Mouse (Mus musculus) intestine, postnatal 0 days (tissue): Measurements from ENCODE around the gene Ppp4r4. TPM values are rescaled to one million over a fixed set of nuclear protein-coding genes. Genes with fewer than 3 reads are reported as not detected.

Experiments used
- ATAC-seq: fragments of 200-750 bp; cut with Nextera tagmentation; 2 replicates; pipeline ENCODE4 v1.8.0; 2017; ENCODE audit warnings: mild to moderate bottlenecking, moderate TSS enrichment, moderate library complexity
- H3K27ac ChIP-seq: fragments of 300-500 bp; sonication (generic); 2 replicates; pipeline ENCODE4 v1.5.1; 2014; ENCODE audit warnings: mild to moderate bottlenecking, low read depth, low read length, moderate library complexity
- H3K27me3 ChIP-seq: fragments of 300-500 bp; sonication (generic); replicated peaks from 2 replicates; pipeline ENCODE4 v1.6.1; 2014; ENCODE audit warnings: low read length, mixed read lengths; ENCODE audit not compliant: control insufficient read depth, insufficient read depth
- H3K36me3 ChIP-seq: fragments of 300-500 bp; sonication (generic); 2 replicates; pipeline ENCODE4 v1.6.1; 2014; ENCODE audit warnings: mild to moderate bottlenecking, moderate library complexity; ENCODE audit not compliant: control insufficient read depth, insufficient read depth
- H3K4me1 ChIP-seq: fragments of 300-500 bp; sonication (generic); replicated peaks from 2 replicates; pipeline ENCODE4 v1.6.1; 2014; ENCODE audit warnings: antibody characterized with exemption, low read length, mixed read lengths; ENCODE audit not compliant: control insufficient read depth, insufficient read depth
- H3K4me2 ChIP-seq: fragments of 300-500 bp; sonication (generic); replicated peaks from 2 replicates; pipeline ENCODE4 v1.6.1; 2014; ENCODE audit warnings: low read depth, mild to moderate bottlenecking, moderate library complexity
- H3K4me3 ChIP-seq: fragments of 300-500 bp; sonication (generic); 2 replicates; pipeline ENCODE4 v1.5.1; 2014; ENCODE audit warnings: low read depth, low read length
- H3K9ac ChIP-seq: fragments of 300-500 bp; sonication (generic); 2 replicates; pipeline ENCODE4 v1.6.1; 2014; ENCODE audit warnings: mild to moderate bottlenecking, low read depth, low read length
- H3K9me3 ChIP-seq: fragments of 300-500 bp; sonication (generic); 2 replicates; pipeline ENCODE4 v1.6.1; 2016; ENCODE audit warnings: mixed run types; ENCODE audit not compliant: control insufficient read depth
- CTCF ChIP-seq: sonication (generic); IDR thresholded peaks from 2 replicates; pipeline ENCODE4 v1.5.1; 2016; ENCODE audit warnings: low read depth, mild to moderate bottlenecking, control low read depth, antibody characterized with exemption, moderate library complexity
- WGBS: fragments of 180-500 bp; shearing (Covaris S2); extraction: QIAGEN DNeasy Blood & Tissue Kit; methylation state at CpG from one replicate; pipeline ENCODE4 v1.1.7; 2014; 5-methylcytosine and 5-hydroxymethylcytosine counted together
- polyA plus RNA-seq: library from polyadenylated mRNA; unstranded; fragments of >200 nt; fragmentation: Nextera tagmentation; extraction: Ambion mirVana; gene quantifications from 2 replicates; pipeline ENCODE4 v1.2.1, GENCODE M21; 2015

Ppp4r4 gene
- polyA plus RNA-seq, 1 experiment from 2014 or later, result 0.56 TPM

DNA sequence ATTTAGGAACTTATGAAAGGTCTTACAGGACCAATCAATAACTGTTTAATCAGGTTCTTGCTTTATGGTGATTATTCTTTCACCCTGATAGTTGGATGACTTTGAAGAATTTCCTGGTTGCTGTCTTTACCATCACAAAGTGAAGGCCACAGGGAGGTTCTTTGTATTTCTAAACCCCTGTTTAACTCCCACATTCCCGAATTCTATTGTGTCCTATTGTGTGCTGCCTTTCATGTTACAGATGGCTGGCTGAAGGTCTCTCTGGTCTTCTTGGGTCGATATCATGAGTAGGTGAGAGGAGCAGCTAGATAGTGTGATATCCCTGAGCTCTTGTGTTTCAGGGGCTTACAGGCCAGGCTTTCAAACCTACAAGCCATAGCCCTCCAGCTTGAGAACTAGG is 15.4 kb downstream of the Ppp4r4 start:
- ATAC-seq, result no peak
- WGBS, result 49% methylated on average over 2 of the region's 2 CpGs
- no peak for TF ChIP-seq CTCF
- Histone ChIP-seq H3K36me3 (no peaks in the 10 kb centered on the region), H3K4me2 (no peak overlapping the region), H3K4me3 (no peak overlapping the region), H3K9me3 (no peaks in the 10 kb centered on the region), H3K4me1 (0 out of 2 replicates have a peak, but pooled peaks cover 2% of the 10 kb centered on the region), H3K27me3 (no peaks in the 10 kb centered on the region), H3K9ac (no peak overlapping the region), H3K27ac (no peak overlapping the region)

DNA sequence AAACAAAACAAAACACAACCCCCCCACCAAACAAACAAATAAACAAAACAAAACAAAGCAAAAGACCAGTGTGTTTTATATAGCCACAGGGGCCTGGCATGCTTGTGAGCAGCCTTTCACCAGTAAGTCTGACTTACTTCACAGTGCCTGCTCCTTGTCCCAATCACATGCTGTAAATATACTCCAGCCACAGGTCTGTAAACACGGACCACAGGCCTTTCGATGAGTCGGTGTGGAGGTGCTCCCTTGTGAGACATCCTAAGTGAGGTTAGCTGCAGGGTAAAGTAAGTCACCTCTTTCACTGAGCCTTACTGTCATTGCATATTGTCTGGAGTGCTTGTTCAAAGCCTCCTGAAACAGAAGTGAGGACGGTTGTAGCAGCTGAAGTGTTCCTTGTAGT is 16.4 kb downstream of the Ppp4r4 start:
- H3K9ac ChIP-seq, result no peak overlapping the region
- no peak for ATAC-seq
- H3K4me3 ChIP-seq, result no peak overlapping the region
- H3K36me3 ChIP-seq, result no peaks in the 10 kb centered on the region
- H3K27ac ChIP-seq, result no peak overlapping the region
- H3K4me2 ChIP-seq, result no peak overlapping the region
- no peaks in the 10 kb centered on the region for H3K9me3 ChIP-seq
- no peaks in the 10 kb centered on the region for H3K27me3 ChIP-seq
- TF ChIP-seq CTCF, result no peak
- H3K4me1 ChIP-seq, result 0 out of 2 replicates have a peak, but pooled peaks cover 2% of the 10 kb centered on the region
- 39% methylated on average over 4 of the region's 4 CpGs for WGBS

DNA sequence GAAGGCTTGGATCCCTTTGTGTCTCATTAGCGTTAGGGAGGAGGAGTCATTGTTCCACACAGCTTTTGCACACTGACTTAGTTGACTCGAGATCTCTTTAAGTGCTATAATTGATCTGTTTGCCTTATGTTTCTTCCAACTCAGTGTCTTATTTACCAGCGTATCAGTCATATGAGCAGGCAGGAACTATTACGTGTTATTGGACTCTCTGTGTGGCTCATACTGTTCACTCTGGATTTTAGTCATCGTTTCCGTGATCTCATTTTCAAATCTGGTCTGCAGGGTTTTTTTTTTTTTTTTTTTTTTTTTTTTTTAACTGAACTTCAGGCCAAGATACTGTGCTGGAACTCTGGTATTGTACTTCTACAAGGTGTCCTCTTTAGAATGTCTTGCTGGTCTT is 18.0 kb downstream of the Ppp4r4 start:
- H3K4me2 ChIP-seq, result no peak overlapping the region
- TF ChIP-seq CTCF, result no peak
- no peak overlapping the region for H3K9ac ChIP-seq
- H3K36me3 ChIP-seq, result no peaks in the 10 kb centered on the region
- H3K4me3 ChIP-seq, result no peak overlapping the region
- ATAC-seq, result no peak
- no peak overlapping the region for H3K27ac ChIP-seq
- 0 out of 2 replicates have a peak, but pooled peaks cover 2% of the 10 kb centered on the region for H3K4me1 ChIP-seq
- no peaks in the 10 kb centered on the region for H3K9me3 ChIP-seq
- H3K27me3 ChIP-seq, result no peaks in the 10 kb centered on the region
- WGBS, result 75% methylated on average over 6 of the region's 6 CpGs

DNA sequence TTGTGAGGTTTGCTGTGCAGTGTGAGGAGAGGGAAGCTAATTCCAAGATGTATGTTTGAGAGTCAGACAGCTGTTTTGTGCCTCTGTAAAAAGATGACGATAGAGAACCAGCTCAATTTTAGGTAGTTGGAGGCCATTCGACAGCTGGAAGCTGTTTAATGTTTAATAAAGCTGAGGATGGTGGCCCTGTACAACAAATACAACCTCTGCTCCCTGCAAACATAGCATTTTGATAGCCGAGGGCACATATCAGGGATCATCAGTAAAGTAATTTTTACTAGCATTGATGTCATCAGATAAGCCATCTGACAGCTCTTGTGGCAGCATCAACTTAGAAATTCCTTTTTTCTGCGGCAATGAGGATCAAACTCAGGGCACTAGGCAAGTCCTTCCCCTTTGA is 19.3 kb downstream of the Ppp4r4 start:
- no peak overlapping the region for H3K4me3 ChIP-seq
- ATAC-seq, result no peak
- no peak overlapping the region for H3K9ac ChIP-seq
- 34% methylated on average over 4 of the region's 4 CpGs for WGBS
- H3K27me3 ChIP-seq, result no peaks in the 10 kb centered on the region
- no peak overlapping the region for H3K27ac ChIP-seq
- no peaks in the 10 kb centered on the region for H3K9me3 ChIP-seq
- H3K4me2 ChIP-seq, result no peak overlapping the region
- TF ChIP-seq CTCF, result no peak
- 0 out of 2 replicates have a peak, but pooled peaks cover 2% of the 10 kb centered on the region for H3K4me1 ChIP-seq
- no peaks in the 10 kb centered on the region for H3K36me3 ChIP-seq

DNA sequence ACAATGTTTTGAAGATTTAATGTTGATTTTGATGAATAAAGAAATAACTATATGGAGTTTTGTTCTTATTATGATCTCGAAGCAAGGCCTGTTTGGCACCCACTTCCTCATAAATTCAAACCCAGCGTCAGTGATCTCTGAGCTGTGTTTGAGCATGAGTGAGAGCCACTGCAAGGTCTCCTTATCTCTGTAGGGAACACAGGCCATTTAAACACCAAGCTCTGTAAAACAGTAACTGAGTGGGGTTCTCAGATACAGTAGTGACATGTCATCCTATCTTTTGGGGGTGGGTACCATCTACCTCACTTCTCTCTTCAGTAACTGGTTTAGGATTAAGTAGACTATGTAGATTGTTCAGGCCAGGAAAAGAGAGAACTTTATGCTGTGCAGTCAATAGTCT is 20.4 kb downstream of the Ppp4r4 start:
- Histone ChIP-seq H3K9me3 (no peaks in the 10 kb centered on the region), H3K27ac (no peak overlapping the region)
- TF ChIP-seq CTCF, result no peak

DNA sequence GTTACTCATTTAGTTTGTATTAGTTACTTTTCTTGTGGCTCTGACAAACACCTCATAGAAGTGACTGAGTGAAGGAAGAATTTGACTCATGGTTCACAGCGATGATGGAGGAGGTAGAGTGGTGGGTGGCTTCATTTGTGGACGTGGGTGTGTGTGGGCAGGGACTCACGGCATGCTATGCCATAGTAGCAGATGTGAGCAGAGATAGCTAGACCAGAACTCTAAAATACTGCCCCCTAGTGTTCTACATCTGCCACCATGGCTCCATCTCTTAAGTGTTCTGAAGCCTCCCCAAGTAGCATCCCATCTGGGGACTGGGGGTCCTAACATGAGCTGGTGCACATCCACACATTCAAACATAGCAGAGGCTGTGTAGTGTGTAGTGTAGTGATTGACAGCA is 21.4 kb downstream of the Ppp4r4 start:
- no peaks in the 10 kb centered on the region for H3K9me3 ChIP-seq
- no peak overlapping the region for H3K4me3 ChIP-seq
- H3K27me3 ChIP-seq, result no peaks in the 10 kb centered on the region
- no peaks in the 10 kb centered on the region for H3K36me3 ChIP-seq
- TF ChIP-seq CTCF, result peak; percentile 32
- WGBS, result 64% methylated on average over 3 of the region's 3 CpGs
- 0 out of 2 replicates have a peak, but pooled peaks cover 2% of the 10 kb centered on the region for H3K4me1 ChIP-seq
- no peak overlapping the region for H3K4me2 ChIP-seq
- H3K27ac ChIP-seq, result no peak overlapping the region
- H3K9ac ChIP-seq, result no peak overlapping the region
- ATAC-seq, result no peak

More for the DNA sequence above, 20.4 kb downstream of the Ppp4r4 start:
- no peaks in the 10 kb centered on the region for H3K36me3 ChIP-seq
- H3K4me2 ChIP-seq, result no peak overlapping the region
- 0 out of 2 replicates have a peak, but pooled peaks cover 2% of the 10 kb centered on the region for H3K4me1 ChIP-seq
- H3K9ac ChIP-seq, result no peak overlapping the region
- ATAC-seq, result no peak
- H3K4me3 ChIP-seq, result no peak overlapping the region
- 44% methylated on average over 2 of the region's 2 CpGs for WGBS
- H3K27me3 ChIP-seq, result no peaks in the 10 kb centered on the region

DNA sequence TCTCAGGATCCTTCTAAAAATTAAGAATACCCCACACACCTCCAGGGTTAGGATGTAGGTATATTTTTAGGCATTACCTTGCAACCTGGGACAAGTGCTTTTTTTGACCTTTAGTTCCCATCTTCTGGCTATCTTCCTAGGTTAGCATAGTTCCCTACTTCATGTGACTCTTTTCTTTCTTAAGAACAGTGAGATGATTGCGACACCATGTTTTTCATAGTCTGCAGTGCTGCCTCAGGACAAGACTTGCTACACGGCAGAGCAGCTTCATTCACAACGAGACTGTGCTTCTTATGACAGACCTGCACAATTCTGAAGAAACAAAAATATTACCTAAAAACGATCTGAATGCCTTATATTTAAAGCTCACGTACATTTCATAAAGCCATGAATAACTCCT is 24.8 kb downstream of the Ppp4r4 start:
- TF ChIP-seq CTCF, result no peak
- WGBS, result 80% methylated on average over 5 of the region's 5 CpGs
- H3K4me2 ChIP-seq, result no peak overlapping the region

More for the DNA sequence above, 24.8 kb downstream of the Ppp4r4 start:
- no peak for ATAC-seq
- H3K36me3 ChIP-seq, result no peaks in the 10 kb centered on the region
- H3K4me3 ChIP-seq, result no peak overlapping the region
- H3K27ac ChIP-seq, result no peak overlapping the region
- H3K4me1 ChIP-seq, result no peaks in the 10 kb centered on the region
- H3K9me3 ChIP-seq, result no peaks in the 10 kb centered on the region
- H3K9ac ChIP-seq, result no peak overlapping the region
- H3K27me3 ChIP-seq, result no peaks in the 10 kb centered on the region
